Mouse (Mus musculus) bone marrow macrophage, adult 2 months (primary cell): Measurements from ENCODE around the gene Hmg20b.

Experiments
- CTCF ChIP-seq: IDR thresholded peaks from 2 replicates; pipeline ENCODE4 v1.5.1; 2012; ENCODE audit warnings: low read depth, mild to moderate bottlenecking, low read length, moderate library complexity
- POLR2A ChIP-seq: IDR thresholded peaks from 2 replicates; pipeline ENCODE4 v1.6.1; 2012; ENCODE audit warnings: mild to moderate bottlenecking, low read depth, low read length, borderline replicate concordance

DNA sequence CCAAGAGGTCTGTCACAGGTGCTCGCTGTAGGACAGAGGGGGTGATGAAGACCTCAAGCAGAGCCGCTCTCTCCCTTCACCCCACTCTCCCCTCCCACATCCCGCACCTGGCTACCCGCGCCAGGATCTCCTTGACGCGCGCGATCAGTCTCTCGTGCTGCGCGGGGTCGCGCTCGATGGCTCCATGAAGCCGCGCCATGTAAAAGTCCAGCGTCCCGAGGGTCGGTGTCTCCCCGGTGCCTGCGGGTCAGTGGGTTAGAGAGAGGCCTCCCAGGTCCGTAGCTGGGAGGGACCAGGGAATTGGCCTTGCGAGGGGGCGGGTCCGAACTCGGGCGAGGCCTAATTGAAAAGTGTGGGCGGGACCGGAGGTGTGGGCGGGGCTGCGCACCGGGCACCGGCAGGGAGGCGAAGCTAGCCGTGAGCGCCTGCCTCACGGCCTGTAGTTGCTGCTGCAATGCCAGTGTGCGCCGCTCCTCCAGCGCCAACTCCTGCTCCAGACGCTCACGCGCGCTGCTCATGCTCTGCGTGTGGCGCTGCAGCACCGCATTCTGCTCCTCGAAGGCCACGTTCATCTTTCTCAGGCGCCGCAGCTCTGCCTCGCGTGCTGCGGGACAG, 3.7 kb downstream of the Hmg20b start:
- TF ChIP-seq CTCF, result no peak
- TF ChIP-seq POLR2A, result no peak
